Comparison of ENCODE assay signal across 15 mouse cellular contexts in the genomic region with DNA sequence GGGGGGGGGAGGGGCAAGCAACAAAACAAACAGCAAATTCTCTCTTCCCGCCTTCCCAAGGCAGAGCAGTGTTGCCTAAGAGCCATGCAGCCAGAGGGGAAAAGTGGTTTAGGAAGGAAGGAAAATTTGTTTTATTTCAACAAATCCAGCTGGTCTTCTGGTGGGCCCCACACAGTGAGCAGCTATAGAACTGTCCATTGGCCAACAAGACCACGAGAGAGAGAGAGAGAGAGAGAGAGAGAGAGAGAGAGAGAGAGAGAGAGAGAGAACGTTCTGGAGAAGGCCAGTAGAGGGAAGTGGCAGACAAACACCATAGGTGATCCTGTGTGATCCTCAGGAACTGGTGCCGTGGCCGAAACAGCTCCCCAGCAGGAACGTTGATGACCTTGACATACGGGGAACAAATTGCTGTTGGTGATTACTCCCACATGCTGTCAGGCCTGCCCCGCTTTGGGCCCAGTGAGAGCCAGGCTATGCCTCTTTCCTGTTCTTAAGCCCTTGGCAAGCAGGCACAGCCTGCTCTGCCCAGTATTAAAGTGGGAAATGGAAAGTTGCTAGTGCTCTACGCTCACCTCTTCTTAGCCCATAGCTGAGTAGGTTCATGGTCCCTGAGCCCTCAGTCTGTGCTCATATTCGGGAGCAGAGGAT.
DNase-seq lines count a peak whose midpoint lies in the region.
"Had no signal": no experiment of that assay in that cellular context is flagged by ENCODE, and none has a peak within 500 bp of the region (broad histone marks: within the 10 kb centered on the region; RNA-seq: fewer than 3 reads in every experiment).

No protein-coding gene starts in this region.

- WGBS in embryonic facial prominence, embryonic 10.5 days, result 42% methylated on average over 10 of the region's 10 CpGs

- H3K27ac ChIP-seq in embryonic facial prominence, embryonic 10.5 days (replicated peaks), result peak overlapping the region; percentile 72

- no peaks in the 10 kb centered on the region for H3K9me3 ChIP-seq in embryonic facial prominence, embryonic 10.5 days
- H3K9me3 ChIP-seq: G1E; megakaryocyte, embryonic 14.5 days had no signal

- H3K4me1 ChIP-seq in embryonic facial prominence, embryonic 10.5 days, result peaks cover 68% of the 10 kb centered on the region

- H3K36me3 ChIP-seq in embryonic facial prominence, embryonic 10.5 days (replicated peaks), result no peaks in the 10 kb centered on the region
- H3K36me3 ChIP-seq: G1E had no signal

- H3K4me3 ChIP-seq in embryonic facial prominence, embryonic 10.5 days, result no peak overlapping the region
- H3K4me3 ChIP-seq: erythroblast, embryonic 14.5 days; myocyte had no signal

- DNase-seq in gastrocnemius, postnatal 25 days, result peak; percentile 24
- no peak for DNase-seq in gastrocnemius, postnatal 4 days (ENCODE audit: low spot score in 2 of 2)
- peak; percentile 7 to 21 for DNase-seq in lung, adult 18-20 months
- no peak for DNase-seq in lung, postnatal 25 days (ENCODE audit: low spot score)
- peak; percentile 59 for DNase-seq in embryonic facial prominence, embryonic 10.5 days (ENCODE audit: low spot score)
- DNase-seq in lung, postnatal 10 days, result peak; percentile 59
- DNase-seq in retina, postnatal 1 day, result no peak
- DNase-seq in right cerebral cortex, postnatal 10 days (ENCODE audit: low spot score in 2 of 2), result no peak
- DNase-seq: B cell, adult 2 months; kidney, adult 2 months; liver had no signal

- H3K27me3 ChIP-seq in embryonic facial prominence, embryonic 10.5 days (replicated peaks; ENCODE audit: low read depth, poor library complexity, severe bottlenecking), result peaks cover 16% of the 10 kb centered on the region; the same call in 1 of the 2 replicates

Comparison
In these comparisons a context has a peak if more than half of its experiments do, and no peak if none do; other contexts are left out.
1. DNase-seq: peak in gastrocnemius, postnatal 25 days (single experiment), lung, adult 18-20 months (2 of 2), embryonic facial prominence, embryonic 10.5 days (single experiment) and lung, postnatal 10 days (single experiment); none in gastrocnemius, postnatal 4 days (0 of 2), lung, postnatal 25 days (single experiment), retina, postnatal 1 day (single experiment) and right cerebral cortex, postnatal 10 days (0 of 2).